Mouse (Mus musculus): ENCODE measurements around the gene Gm867. TPM values are rescaled to one million over a fixed set of nuclear protein-coding genes. Genes with fewer than 3 reads are reported as not detected.
A peak's percentile ranks its signal among the peaks of the same experiment; 100 is the strongest.

The Gm867 gene
- total RNA-seq (2014; rRNA removed) (0.95 and 2.8 TPM in 2 replicates), polyA plus RNA-seq (2015; fragmentation: Nextera tagmentation; extraction: Ambion mirVana) (0.97 and 1.0 TPM in 2 replicates)

GRCm38 (mm10) chr10:75940520-75940919 lies at the start of gene Gm867:
Gene Gm867 (minus strand): TSS chr10:75940672.
- no peak for TF ChIP-seq CTCF (IDR thresholded peaks at IDR 0.05; ENCODE audit: low read depth)

GRCm38 (mm10) chr10:75979432-75979831 lies 39.0 kb upstream of the Gm867 start:
- no peaks in the 10 kb centered on the region for H3K27me3 ChIP-seq (ENCODE audit: insufficient read depth, low read length)
- H3K4me2 ChIP-seq (ENCODE audit: low read depth): no peak overlapping the region
- no peaks in the 10 kb centered on the region for H3K36me3 ChIP-seq (ENCODE audit: insufficient read depth)
- ATAC-seq (peak; percentile 94), DNase-seq (peak; percentile 85)
- no peak overlapping the region for H3K27ac ChIP-seq (ENCODE audit: low read depth, low read length)
- no peaks in the 10 kb centered on the region for H3K4me1 ChIP-seq (ENCODE audit: insufficient read depth)
- 62% methylated on average over 3 of the region's 3 CpGs for WGBS
- 0 out of 2 replicates have a peak, but pooled peaks cover 3% of the 10 kb centered on the region for H3K9me3 ChIP-seq (ENCODE audit: low read length)
- no peak for TF ChIP-seq CTCF (IDR thresholded peaks at IDR 0.05; ENCODE audit: low read depth)
- H3K4me3 ChIP-seq (ENCODE audit: low read depth, low read length): no peak overlapping the region
- H3K9ac ChIP-seq: no peak overlapping the region

More at GRCm38 (mm10) chr10:75940520-75940919, at the start of gene Gm867:
- no peak within 1 kb of the TSS for H3K4me3 ChIP-seq (ENCODE audit: low read depth, low read length)
- ATAC-seq (no peak), DNase-seq (no peak)
- 84% methylated on average over 5 of the region's 5 CpGs for WGBS
- no peaks in the 10 kb centered on the region for H3K36me3 ChIP-seq (ENCODE audit: insufficient read depth)
- no peaks in the 10 kb centered on the region; the same call in 1 of the 2 replicates for H3K27me3 ChIP-seq (ENCODE audit: insufficient read depth, low read length)
- no peaks in the 10 kb centered on the region for H3K9me3 ChIP-seq (ENCODE audit: low read length)
- H3K4me2 ChIP-seq (ENCODE audit: low read depth): no peak within 1 kb of the TSS
- H3K4me1 ChIP-seq (ENCODE audit: insufficient read depth): 0 out of 2 replicates have a peak, but pooled peaks cover 4% of the 10 kb centered on the region
- H3K27ac ChIP-seq (ENCODE audit: low read depth, low read length): no peak within 1 kb of the TSS
- H3K9ac ChIP-seq: no peak within 1 kb of the TSS

- H3K27me3 ChIP-seq (ENCODE audit: insufficient read depth, low read length): no peaks in the 10 kb centered on the region; the same call in 1 of the 2 replicates
- no peak overlapping the region for H3K27ac ChIP-seq (ENCODE audit: low read depth, low read length)
- H3K4me3 ChIP-seq (ENCODE audit: low read depth, low read length): no peak overlapping the region
- WGBS: 41% methylated on average over 5 of the region's 5 CpGs
- DNase-seq (no peak), ATAC-seq (no peak; the same call in 1 of the 2 replicates)
- no peaks in the 10 kb centered on the region for H3K36me3 ChIP-seq (ENCODE audit: insufficient read depth)
- H3K9ac ChIP-seq: no peak overlapping the region
- no peak for TF ChIP-seq CTCF (IDR thresholded peaks at IDR 0.05; ENCODE audit: low read depth)
- no peak overlapping the region for H3K4me2 ChIP-seq (ENCODE audit: low read depth)
- H3K4me1 ChIP-seq (ENCODE audit: insufficient read depth): no peaks in the 10 kb centered on the region
- 0 out of 2 replicates have a peak, but pooled peaks cover 3% of the 10 kb centered on the region for H3K9me3 ChIP-seq (ENCODE audit: low read length)
Measured at GRCm38 (mm10) chr10:75978835-75979157, 38.3 kb upstream of the Gm867 start.

GRCm38 (mm10) chr10:75978119-75978834 lies 37.8 kb upstream of the Gm867 start:
- H3K9ac ChIP-seq: no peak overlapping the region
- no peaks in the 10 kb centered on the region for H3K4me1 ChIP-seq (ENCODE audit: insufficient read depth)
- no peak overlapping the region for H3K4me3 ChIP-seq (ENCODE audit: low read depth, low read length)
- DNase-seq (no peak), ATAC-seq (no peak)
- no peak overlapping the region for H3K4me2 ChIP-seq (ENCODE audit: low read depth)
- 31% methylated on average over 10 of the region's 10 CpGs for whole genome bisulfite sequencing
- H3K36me3 ChIP-seq (ENCODE audit: insufficient read depth): no peaks in the 10 kb centered on the region
- H3K27me3 ChIP-seq (ENCODE audit: insufficient read depth, low read length): no peaks in the 10 kb centered on the region; the same call in 1 of the 2 replicates
- H3K27ac ChIP-seq (ENCODE audit: low read depth, low read length): no peak overlapping the region
- TF ChIP-seq CTCF (IDR thresholded peaks at IDR 0.05; ENCODE audit: low read depth): no peak
- 0 out of 2 replicates have a peak, but pooled peaks cover 3% of the 10 kb centered on the region for H3K9me3 ChIP-seq (ENCODE audit: low read length)

GRCm38 (mm10) chr10:75975216-75975615 lies 34.7 kb upstream of the Gm867 start:
- Histone ChIP-seq H3K4me1 (ENCODE audit: insufficient read depth) (no peaks in the 10 kb centered on the region), H3K4me2 (ENCODE audit: low read depth) (no peak overlapping the region), H3K9me3 (ENCODE audit: low read length) (0 out of 2 replicates have a peak, but pooled peaks cover 3% of the 10 kb centered on the region), H3K4me3 (ENCODE audit: low read depth, low read length) (no peak overlapping the region), H3K27me3 (ENCODE audit: insufficient read depth, low read length) (no peaks in the 10 kb centered on the region; the same call in 1 of the 2 replicates), H3K27ac (ENCODE audit: low read depth, low read length) (no peak overlapping the region), H3K9ac (no peak overlapping the region), H3K36me3 (ENCODE audit: insufficient read depth) (no peaks in the 10 kb centered on the region)
- DNase-seq (peak; percentile 29), ATAC-seq (no peak)
- TF ChIP-seq CTCF (IDR thresholded peaks at IDR 0.05; ENCODE audit: low read depth): peak; percentile 71
- 83% methylated on average over 5 of the region's 5 CpGs for WGBS

- H3K4me3 ChIP-seq (ENCODE audit: low read depth, low read length): no peak overlapping the region
- no peak overlapping the region for H3K27ac ChIP-seq (ENCODE audit: low read depth, low read length)
- 93% methylated on average over 10 of the region's 10 CpGs for WGBS
- DNase-seq (no peak), ATAC-seq (no peak)
- H3K9ac ChIP-seq: no peak overlapping the region
- no peaks in the 10 kb centered on the region for H3K4me1 ChIP-seq (ENCODE audit: insufficient read depth)
- H3K4me2 ChIP-seq (ENCODE audit: low read depth): no peak overlapping the region
- H3K9me3 ChIP-seq (ENCODE audit: low read length): 0 out of 2 replicates have a peak, but pooled peaks cover 3% of the 10 kb centered on the region
- no peaks in the 10 kb centered on the region; the same call in 1 of the 2 replicates for H3K27me3 ChIP-seq (ENCODE audit: insufficient read depth, low read length)
- H3K36me3 ChIP-seq (ENCODE audit: insufficient read depth): no peaks in the 10 kb centered on the region
- TF ChIP-seq CTCF (IDR thresholded peaks at IDR 0.05; ENCODE audit: low read depth): no peak
Measured at GRCm38 (mm10) chr10:75973846-75974245, 33.4 kb upstream of the Gm867 start.

- ATAC-seq (no peak), DNase-seq (no peak)
- H3K27ac ChIP-seq (ENCODE audit: low read depth, low read length): no peak within 1 kb of the TSS
- peak within 1 kb of the TSS; percentile 27 for H3K4me2 ChIP-seq (ENCODE audit: low read depth)
- TF ChIP-seq CTCF (IDR thresholded peaks at IDR 0.05; ENCODE audit: low read depth): no peak
- H3K9ac ChIP-seq: no peak within 1 kb of the TSS
- H3K36me3 ChIP-seq (ENCODE audit: insufficient read depth): no peaks in the 10 kb centered on the region
- H3K9me3 ChIP-seq (ENCODE audit: low read length): no peaks in the 10 kb centered on the region
- peaks cover 10% of the 10 kb centered on the region for H3K27me3 ChIP-seq (ENCODE audit: insufficient read depth, low read length)
- 30% methylated on average over 20 of the region's 20 CpGs for whole genome bisulfite sequencing
- peaks cover 12% of the 10 kb centered on the region; the same call in 1 of the 2 replicates for H3K4me1 ChIP-seq (ENCODE audit: insufficient read depth)
- no peak within 1 kb of the TSS for H3K4me3 ChIP-seq (ENCODE audit: low read depth, low read length)
Measured at GRCm38 (mm10) chr10:75954381-75954811, 13.9 kb upstream of the Gm867 start, which contains the start of gene Gm5134. Gene Gm5134 (plus strand): TSS chr10:75954514.
